Mouse (Mus musculus): Measurements from ENCODE around the gene St5.

DNA sequence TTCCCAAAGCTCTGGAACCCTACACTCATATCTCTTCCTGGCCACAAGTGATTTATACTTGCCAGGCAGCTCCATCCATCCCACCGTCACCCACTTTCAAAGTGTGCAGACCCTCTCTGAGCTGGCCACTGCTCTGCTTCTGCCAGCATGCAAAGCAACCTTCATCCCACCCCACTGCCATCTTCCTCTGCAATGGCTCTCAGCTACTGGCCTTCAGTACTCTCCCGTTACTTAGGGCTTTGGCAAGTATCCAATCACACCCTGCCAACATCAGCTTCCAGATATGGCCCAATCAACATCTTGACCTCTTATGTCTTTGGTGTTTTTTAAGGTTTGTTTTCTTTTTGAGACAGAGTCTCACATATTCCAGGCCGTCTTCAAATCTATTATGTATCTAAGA, 225.5 kb downstream of the St5 start:
- TF ChIP-seq CTCF (IDR thresholded peaks at IDR 0.05; ENCODE audit: extremely low read depth, insufficient read depth, insufficient read length, insufficient replicate concordance) (no peak), POLR2A (IDR thresholded peaks at IDR 0.05; ENCODE audit: low read depth, low read length) (no peak)

Measured in spleen, adult 2 months (tissue).